Mouse (Mus musculus) lung, adult 2 months (tissue): ENCODE results near the gene Zbtb16.

Experiments used
- CTCF ChIP-seq: fragments of 200-500 bp; IDR thresholded peaks from 2 replicates; pipeline ENCODE4 v1.5.1; 2011; ENCODE audit warnings: mild to moderate bottlenecking, low read length, control low read depth; ENCODE audit not compliant: insufficient read depth
- POLR2A ChIP-seq: fragments of 200-500 bp; IDR thresholded peaks from 2 replicates; pipeline ENCODE4 v1.6.1; 2011; ENCODE audit warnings: low read depth, mild to moderate bottlenecking, control low read depth, low read length, borderline replicate concordance; ENCODE audit errors: extremely low read depth

GRCm38 (mm10) chr9:48860526-48860845 lies 24.5 kb upstream of the Zbtb16 start:
- TF ChIP-seq CTCF (peak; percentile 97), POLR2A (no peak)
